Mouse (Mus musculus): Measurements from ENCODE around the gene Pkp1. TPM values are rescaled to one million over a fixed set of nuclear protein-coding genes. Genes with fewer than 3 reads are reported as not detected.

Pkp1 gene
- polyA plus RNA-seq, 1 experiment from 2014 or later = not detected

GRCm38 (mm10) chr1:135844481-135844880, 74.5 kb downstream of the Pkp1 start:
- no peak overlapping the region for H3K27ac ChIP-seq (ENCODE audit: low read depth, low read length)

DNA sequence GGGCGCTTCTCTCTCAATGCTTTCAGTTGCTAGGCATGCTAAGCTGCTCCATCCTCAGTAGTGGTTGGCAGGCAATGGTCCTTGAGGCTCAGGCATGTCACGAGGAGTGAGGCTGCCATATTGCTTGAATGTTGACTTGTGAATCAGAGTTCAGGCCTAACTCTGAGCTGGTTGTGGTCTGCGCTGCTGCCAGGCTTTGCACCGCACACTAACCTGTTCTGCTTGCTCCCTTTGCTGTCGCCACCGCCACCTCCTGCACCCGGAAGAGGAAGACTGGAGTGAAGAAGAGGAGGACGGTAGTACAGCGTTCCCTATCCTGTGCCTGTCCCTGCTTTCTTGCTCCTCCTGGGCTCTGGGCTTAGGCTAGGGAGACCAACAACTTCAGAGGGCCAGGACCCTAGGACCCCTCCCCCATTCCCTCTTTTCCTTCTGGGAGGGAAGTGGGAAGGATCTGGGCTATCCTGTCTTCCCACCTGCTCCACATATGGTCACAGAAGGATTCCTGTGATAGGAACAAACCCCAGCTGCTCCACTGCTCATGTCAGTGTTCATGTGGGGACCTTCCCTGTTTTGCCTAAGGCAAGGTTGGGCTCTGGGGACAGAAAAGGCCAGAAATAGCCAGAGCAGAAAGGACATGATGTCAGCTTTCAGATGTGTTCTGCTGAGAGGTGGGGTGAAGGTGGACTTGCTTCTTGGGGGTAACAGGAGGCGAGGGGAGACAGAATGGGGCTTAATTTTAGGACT, 75.3 kb downstream of the Pkp1 start:
- Histone ChIP-seq H3K36me3 (ENCODE audit: control insufficient read depth, insufficient read depth, low read length) (no peaks in the 10 kb centered on the region), H3K4me2 (ENCODE audit: low read length) (no peak overlapping the region), H3K4me3 (ENCODE audit: low read depth, low read length) (no peak overlapping the region), H3K9ac (ENCODE audit: low read length) (no peak overlapping the region), H3K9me3 (replicated peaks; ENCODE audit: control insufficient read depth, low read length) (no peaks in the 10 kb centered on the region), H3K27me3 (replicated peaks; ENCODE audit: control insufficient read depth, insufficient read depth, low read length) (no peaks in the 10 kb centered on the region), H3K27ac (ENCODE audit: low read depth, low read length) (no peak overlapping the region), H3K4me1 (ENCODE audit: control insufficient read depth, insufficient read depth, low read length) (no peaks in the 10 kb centered on the region)
- 89% methylated on average over 10 of the region's 10 CpGs for WGBS
- DNase-seq (ENCODE audit: low spot score) = no peak
- no peak for ATAC-seq

More at GRCm38 (mm10) chr1:135844481-135844880, 74.5 kb downstream of the Pkp1 start:
- no peak overlapping the region for H3K4me3 ChIP-seq (ENCODE audit: low read depth, low read length)
- WGBS = 82% methylated on average over 6 of the region's 6 CpGs
- ATAC-seq = no peak
- DNase-seq (ENCODE audit: low spot score) = no peak
- no peaks in the 10 kb centered on the region for H3K36me3 ChIP-seq (ENCODE audit: control insufficient read depth, insufficient read depth, low read length)
- no peak overlapping the region for H3K4me2 ChIP-seq (ENCODE audit: low read length)
- H3K9ac ChIP-seq (ENCODE audit: low read length) = no peak overlapping the region
- no peaks in the 10 kb centered on the region for H3K4me1 ChIP-seq (ENCODE audit: control insufficient read depth, insufficient read depth, low read length)
- no peaks in the 10 kb centered on the region for H3K27me3 ChIP-seq (replicated peaks; ENCODE audit: control insufficient read depth, insufficient read depth, low read length)
- no peaks in the 10 kb centered on the region for H3K9me3 ChIP-seq (replicated peaks; ENCODE audit: control insufficient read depth, low read length)

DNA sequence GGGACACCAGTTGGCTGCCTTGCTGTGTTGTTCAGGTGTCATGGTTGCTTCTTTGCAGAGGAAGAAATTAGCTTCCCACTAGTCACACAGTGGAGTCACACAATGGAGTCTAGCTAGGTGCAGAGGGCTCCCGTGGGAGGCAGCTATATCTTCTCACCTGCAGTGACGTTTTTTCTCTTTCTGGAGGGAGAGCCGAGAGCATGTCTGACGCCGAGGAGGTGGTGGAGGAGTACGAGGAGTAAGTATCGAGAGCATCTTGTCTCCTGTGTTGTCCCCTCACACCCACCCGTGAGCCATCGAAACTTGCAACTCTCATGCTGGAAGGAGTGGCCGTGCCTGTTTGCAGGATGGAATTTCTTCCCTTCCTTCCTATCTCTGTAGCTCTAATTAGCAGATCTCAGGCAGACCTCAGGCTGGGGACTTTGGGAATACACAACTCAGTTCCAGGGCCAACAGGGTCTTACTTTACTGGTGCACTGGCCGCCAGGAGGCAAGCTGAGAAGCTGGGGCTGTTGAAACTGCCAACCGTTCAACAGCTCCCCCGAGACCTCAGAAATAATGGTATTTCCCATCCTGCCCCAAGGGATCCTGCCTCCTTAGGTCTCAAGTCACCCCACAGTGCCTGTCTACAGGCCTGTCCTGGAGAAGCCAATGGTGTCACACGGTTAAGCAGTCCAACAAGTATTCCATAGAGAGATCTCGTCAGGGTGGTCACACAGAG, 78.2 kb downstream of the Pkp1 start:
- no peaks in the 10 kb centered on the region for H3K36me3 ChIP-seq (ENCODE audit: control insufficient read depth, insufficient read depth, low read length)
- no peaks in the 10 kb centered on the region for H3K9me3 ChIP-seq (replicated peaks; ENCODE audit: control insufficient read depth, low read length)
- DNase-seq (ENCODE audit: low spot score) = no peak
- no peak overlapping the region for H3K4me3 ChIP-seq (ENCODE audit: low read depth, low read length)
- H3K9ac ChIP-seq (ENCODE audit: low read length) = no peak overlapping the region
- WGBS = 73% methylated on average over 15 of the region's 15 CpGs
- no peaks in the 10 kb centered on the region for H3K4me1 ChIP-seq (ENCODE audit: control insufficient read depth, insufficient read depth, low read length)
- no peak overlapping the region for H3K4me2 ChIP-seq (ENCODE audit: low read length)
- no peaks in the 10 kb centered on the region for H3K27me3 ChIP-seq (replicated peaks; ENCODE audit: control insufficient read depth, insufficient read depth, low read length)
- H3K27ac ChIP-seq (ENCODE audit: low read depth, low read length) = no peak overlapping the region
- no peak for ATAC-seq

- no peak for ATAC-seq
- Histone ChIP-seq H3K27ac (ENCODE audit: low read depth, low read length) (no peak overlapping the region), H3K36me3 (ENCODE audit: control insufficient read depth, insufficient read depth, low read length) (no peaks in the 10 kb centered on the region), H3K4me2 (ENCODE audit: low read length) (no peak overlapping the region), H3K4me1 (ENCODE audit: control insufficient read depth, insufficient read depth, low read length) (no peaks in the 10 kb centered on the region), H3K4me3 (ENCODE audit: low read depth, low read length) (no peak overlapping the region), H3K27me3 (replicated peaks; ENCODE audit: control insufficient read depth, insufficient read depth, low read length) (no peaks in the 10 kb centered on the region), H3K9me3 (replicated peaks; ENCODE audit: control insufficient read depth, low read length) (no peaks in the 10 kb centered on the region), H3K9ac (ENCODE audit: low read length) (no peak overlapping the region)
- 90% methylated on average over 6 of the region's 6 CpGs for WGBS
- DNase-seq (ENCODE audit: low spot score) = no peak
Observed at GRCm38 (mm10) chr1:135839065-135839464, 79.9 kb downstream of the Pkp1 start.

DNA sequence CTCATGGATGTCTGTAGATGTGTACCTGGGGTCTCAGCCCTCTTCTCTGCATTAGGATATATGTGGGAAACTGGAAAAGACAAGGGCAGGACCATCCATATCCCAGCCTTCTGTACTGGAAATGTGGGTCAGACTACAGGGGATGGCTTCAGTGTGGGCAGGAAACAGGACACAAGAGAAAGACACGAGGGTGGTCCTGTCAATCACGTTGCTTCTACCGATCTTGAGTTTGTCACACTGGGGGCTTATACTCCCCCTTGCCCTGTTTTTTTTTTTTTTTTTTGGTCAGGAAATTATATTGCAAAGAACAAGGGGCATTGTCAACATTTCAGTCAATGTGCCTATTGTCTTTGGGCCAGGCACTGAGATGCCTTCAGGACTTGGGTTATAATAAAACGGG, 80.4 kb downstream of the Pkp1 start:
- Histone ChIP-seq H3K4me3 (ENCODE audit: low read depth, low read length) (no peak overlapping the region), H3K4me2 (ENCODE audit: low read length) (no peak overlapping the region), H3K27ac (ENCODE audit: low read depth, low read length) (no peak overlapping the region), H3K9me3 (replicated peaks; ENCODE audit: control insufficient read depth, low read length) (no peaks in the 10 kb centered on the region), H3K27me3 (replicated peaks; ENCODE audit: control insufficient read depth, insufficient read depth, low read length) (no peaks in the 10 kb centered on the region), H3K4me1 (ENCODE audit: control insufficient read depth, insufficient read depth, low read length) (no peaks in the 10 kb centered on the region), H3K9ac (ENCODE audit: low read length) (no peak overlapping the region), H3K36me3 (ENCODE audit: control insufficient read depth, insufficient read depth, low read length) (no peaks in the 10 kb centered on the region)
- no peak for DNase-seq (ENCODE audit: low spot score)
- no peak for ATAC-seq
- 78% methylated on average over 4 of the region's 4 CpGs for WGBS

DNA sequence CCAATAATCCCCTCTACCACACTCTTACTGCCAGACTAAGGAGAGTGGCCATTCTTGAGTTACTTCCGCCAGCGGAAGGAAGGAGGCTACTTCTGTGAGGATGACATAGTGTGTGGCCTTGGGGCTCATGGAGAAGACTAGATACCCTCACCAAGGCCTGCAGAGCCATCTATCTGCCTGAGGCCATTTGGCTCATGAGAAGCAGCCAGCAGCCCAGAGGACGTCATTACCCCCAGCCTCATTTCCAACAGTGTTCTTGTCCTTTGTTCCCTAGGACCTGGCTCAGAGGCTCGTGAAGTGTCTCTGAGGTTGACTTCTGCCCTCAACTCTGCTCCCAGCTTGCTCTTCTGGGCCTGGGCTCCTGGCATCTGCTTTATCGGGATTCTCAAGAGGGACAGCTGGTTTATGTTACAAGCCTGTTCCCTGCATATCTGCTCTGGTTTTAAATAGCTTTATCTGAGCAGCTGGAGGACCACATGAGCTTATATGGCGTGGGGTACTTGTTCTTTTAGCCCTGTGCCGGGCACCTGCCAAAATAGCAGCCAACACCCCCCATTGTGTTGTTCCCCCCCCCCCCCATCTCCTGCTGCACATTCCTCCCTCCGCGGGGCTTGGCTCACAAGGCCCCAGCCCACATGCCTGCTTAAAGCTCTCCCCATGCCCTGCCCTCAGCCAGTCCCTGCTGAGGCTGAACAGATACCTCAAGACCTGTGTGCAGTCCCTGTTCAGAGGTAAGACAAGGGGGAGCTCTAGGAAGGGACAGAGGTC, 83.1 kb downstream of the Pkp1 start, which contains the start of gene Tnnt2:
Tnnt2 (plus strand) TSS at position 639 of the 768 bp plus-strand sequence.
- Histone ChIP-seq H3K27ac (ENCODE audit: low read depth, low read length) (no peak within 1 kb of the TSS), H3K9ac (ENCODE audit: low read length) (no peak within 1 kb of the TSS), H3K9me3 (replicated peaks; ENCODE audit: control insufficient read depth, low read length) (no peaks in the 10 kb centered on the region), H3K4me3 (ENCODE audit: low read depth, low read length) (no peak within 1 kb of the TSS), H3K36me3 (ENCODE audit: control insufficient read depth, insufficient read depth, low read length) (no peaks in the 10 kb centered on the region), H3K27me3 (replicated peaks; ENCODE audit: control insufficient read depth, insufficient read depth, low read length) (no peaks in the 10 kb centered on the region), H3K4me1 (ENCODE audit: control insufficient read depth, insufficient read depth, low read length) (no peaks in the 10 kb centered on the region), H3K4me2 (ENCODE audit: low read length) (no peak within 1 kb of the TSS)
- ATAC-seq (no peak), DNase-seq (ENCODE audit: low spot score) (no peak)
- WGBS = 55% methylated on average over 9 of the region's 9 CpGs

DNA sequence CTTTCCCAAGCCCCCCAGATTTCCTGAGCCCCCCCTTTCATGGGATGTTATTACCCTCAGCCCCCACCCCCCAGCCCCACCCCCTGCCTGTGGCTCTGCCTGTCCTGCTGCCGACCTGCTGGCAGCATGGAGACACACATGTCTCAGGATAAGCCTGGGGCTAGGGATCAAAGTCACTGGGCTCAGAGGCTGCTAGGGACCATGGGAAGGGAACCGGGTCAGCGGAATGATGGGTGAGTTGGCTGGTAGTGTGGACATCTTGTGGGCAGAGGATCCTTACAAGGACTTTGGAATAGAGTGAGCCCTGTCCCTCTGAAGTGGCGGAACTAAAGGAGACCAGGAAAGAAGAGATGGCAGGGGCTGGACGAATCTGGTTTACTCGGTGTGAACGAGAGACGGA, 84.0 kb downstream of the Pkp1 start:
- no peak overlapping the region for H3K4me3 ChIP-seq (ENCODE audit: low read depth, low read length)
- no peaks in the 10 kb centered on the region for H3K36me3 ChIP-seq (ENCODE audit: control insufficient read depth, insufficient read depth, low read length)
- ATAC-seq (no peak), DNase-seq (ENCODE audit: low spot score) (no peak)
- H3K4me2 ChIP-seq (ENCODE audit: low read length) = no peak overlapping the region
- H3K9ac ChIP-seq (ENCODE audit: low read length) = no peak overlapping the region
- WGBS = 81% methylated on average over 8 of the region's 8 CpGs
- H3K4me1 ChIP-seq (ENCODE audit: control insufficient read depth, insufficient read depth, low read length) = no peaks in the 10 kb centered on the region
- H3K9me3 ChIP-seq (replicated peaks; ENCODE audit: control insufficient read depth, low read length) = no peaks in the 10 kb centered on the region
- no peak overlapping the region for H3K27ac ChIP-seq (ENCODE audit: low read depth, low read length)
- no peaks in the 10 kb centered on the region for H3K27me3 ChIP-seq (replicated peaks; ENCODE audit: control insufficient read depth, insufficient read depth, low read length)

DNA sequence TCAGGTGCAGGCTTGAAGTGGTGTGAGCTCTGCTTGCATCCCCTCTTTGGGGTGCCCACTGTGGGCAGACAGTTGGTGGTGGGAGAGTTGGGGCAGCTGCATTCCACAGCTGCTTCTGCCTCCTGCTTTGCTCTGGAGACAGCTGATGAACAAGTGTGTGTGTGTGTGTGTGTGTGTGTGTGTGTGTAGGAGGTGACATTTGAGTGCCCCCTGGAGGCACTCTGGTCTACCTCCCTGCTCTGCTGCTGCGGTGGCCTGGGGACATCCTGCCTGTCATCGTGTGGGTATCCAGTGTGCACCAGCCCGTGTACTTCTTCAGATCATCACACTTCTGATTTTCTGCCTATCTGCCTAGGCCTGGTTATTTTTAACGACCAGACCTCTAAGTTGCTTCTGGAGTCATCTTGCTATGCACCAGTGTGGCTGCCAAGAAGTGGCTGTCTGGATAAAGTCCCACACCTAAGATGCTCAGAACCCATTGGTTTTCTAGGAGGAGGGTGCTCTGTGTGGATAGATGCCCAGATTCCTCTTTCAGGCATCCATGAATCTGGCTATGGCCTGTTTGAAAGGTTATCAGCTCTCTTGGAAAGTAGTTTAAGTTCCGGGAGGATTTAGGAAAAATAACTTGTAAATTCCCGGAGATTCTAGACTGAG, 84.7 kb downstream of the Pkp1 start:
- DNase-seq (ENCODE audit: low spot score) (no peak), ATAC-seq (no peak)
- WGBS = 73% methylated on average over 6 of the region's 6 CpGs
- Histone ChIP-seq H3K27ac (ENCODE audit: low read depth, low read length) (no peak overlapping the region), H3K27me3 (replicated peaks; ENCODE audit: control insufficient read depth, insufficient read depth, low read length) (no peaks in the 10 kb centered on the region), H3K9me3 (replicated peaks; ENCODE audit: control insufficient read depth, low read length) (no peaks in the 10 kb centered on the region), H3K4me3 (ENCODE audit: low read depth, low read length) (no peak overlapping the region), H3K4me2 (ENCODE audit: low read length) (no peak overlapping the region), H3K4me1 (ENCODE audit: control insufficient read depth, insufficient read depth, low read length) (no peaks in the 10 kb centered on the region), H3K9ac (ENCODE audit: low read length) (no peak overlapping the region), H3K36me3 (ENCODE audit: control insufficient read depth, insufficient read depth, low read length) (no peaks in the 10 kb centered on the region)
